Mouse (Mus musculus): Measurements from ENCODE around the gene Usp31.

- TF ChIP-seq CTCF (IDR thresholded peaks at IDR 0.05 in 2 of 3, conservative IDR thresholded peaks at IDR 0.05 in 1 of 3; ENCODE audit: control insufficient read depth in 1 of 3, insufficient read depth in 1 of 3, low read depth in 2 of 3, low read length in 3 of 3, poor library complexity in 1 of 3, severe bottlenecking in 1 of 3) (no peak), ETS1 (IDR thresholded peaks at IDR 0.05; ENCODE audit: low read depth, low read length) (no peak), MAX (IDR thresholded peaks at IDR 0.05; ENCODE audit: low read length) (no peak), SIN3A (IDR thresholded peaks at IDR 0.05; ENCODE audit: low read length) (no peak), EP300 (IDR thresholded peaks at IDR 0.05; ENCODE audit: low read depth in 1 of 2, low read length in 2 of 2) (no peak)
Measured at GRCm38 (mm10) chr7:121594623-121595022, 112.4 kb downstream of the Usp31 start.

All from MEL (cell line).